Mouse (Mus musculus) lung, postnatal 36 days (tissue): Measurements from ENCODE around the gene Tldc2.

ENCODE experiments used
- DNase-seq: peaks from one replicate; pipeline ENCODE4 v3.0.0; 2022; ENCODE audit warnings: mixed read lengths

Tldc2 gene

DNA sequence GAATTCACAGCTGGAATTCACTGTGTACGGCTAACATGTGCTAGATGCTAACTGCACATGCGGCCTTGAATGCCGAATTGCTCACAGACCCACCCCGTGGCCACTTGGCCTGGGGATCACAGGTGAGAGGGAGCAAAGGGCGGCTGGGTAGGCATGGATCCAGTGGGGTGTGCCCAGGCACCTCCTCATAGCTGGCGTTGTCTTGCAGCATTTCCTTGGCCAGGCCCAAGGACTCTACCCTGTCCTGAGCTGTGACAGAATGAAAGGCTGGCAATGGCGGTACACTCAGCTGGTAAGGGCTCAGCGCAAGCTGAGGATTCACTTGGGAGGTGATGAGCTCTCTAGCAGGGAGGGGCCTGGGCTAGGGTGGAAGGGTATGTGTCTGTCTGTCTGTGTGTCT lies at the start of gene Tldc2:
Gene Tldc2 (plus strand): TSS at position 260 of the 400 bp plus-strand sequence.
- DNase-seq, result no peak

DNA sequence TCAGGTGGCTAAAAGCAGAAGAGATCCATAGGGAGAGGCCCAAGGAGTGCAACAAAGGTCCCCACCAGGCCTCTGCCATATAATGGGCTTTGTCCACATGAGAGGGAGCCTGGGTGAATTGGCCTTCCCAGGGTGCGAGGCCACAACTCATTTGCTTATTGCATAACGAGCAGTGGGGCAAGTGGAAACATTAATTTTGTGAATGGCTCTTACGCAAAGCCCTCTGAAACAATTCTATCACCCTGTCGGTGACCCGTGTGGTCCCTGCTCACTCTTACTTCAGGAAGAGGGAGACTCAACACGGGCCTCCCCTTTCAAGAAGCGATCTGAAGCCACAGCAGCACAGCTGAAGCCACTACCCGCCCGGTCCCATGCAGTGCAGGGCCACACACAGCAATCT lies 49.6 kb upstream of the Tldc2 start:
- DNase-seq, result peak; percentile 30

- peak; percentile 52 for DNase-seq
These were observed 46.8 kb upstream of the Tldc2 start for GRCm38 (mm10) chr2:157039900-157040648.

DNA sequence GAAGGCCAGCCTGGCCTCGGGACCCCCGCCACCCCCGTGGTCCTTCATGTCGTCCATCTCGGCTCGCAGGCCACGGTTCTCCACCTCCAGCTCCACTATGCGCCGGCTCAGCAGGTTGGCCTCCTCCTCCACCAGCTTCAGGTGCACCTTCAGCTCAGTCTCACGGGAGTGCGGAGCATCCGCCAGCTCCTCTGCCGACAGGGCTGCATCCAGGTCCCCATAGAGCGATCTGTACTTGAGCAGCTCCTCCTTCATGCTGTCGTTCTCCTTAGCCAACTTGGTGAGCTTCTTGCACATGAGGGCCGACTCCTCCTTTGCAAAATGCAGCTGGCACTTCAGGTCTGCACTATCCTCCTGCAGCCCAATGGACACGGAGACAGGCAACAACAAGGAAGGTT lies 46.2 kb upstream of the Tldc2 start:
- no peak for DNase-seq

DNA sequence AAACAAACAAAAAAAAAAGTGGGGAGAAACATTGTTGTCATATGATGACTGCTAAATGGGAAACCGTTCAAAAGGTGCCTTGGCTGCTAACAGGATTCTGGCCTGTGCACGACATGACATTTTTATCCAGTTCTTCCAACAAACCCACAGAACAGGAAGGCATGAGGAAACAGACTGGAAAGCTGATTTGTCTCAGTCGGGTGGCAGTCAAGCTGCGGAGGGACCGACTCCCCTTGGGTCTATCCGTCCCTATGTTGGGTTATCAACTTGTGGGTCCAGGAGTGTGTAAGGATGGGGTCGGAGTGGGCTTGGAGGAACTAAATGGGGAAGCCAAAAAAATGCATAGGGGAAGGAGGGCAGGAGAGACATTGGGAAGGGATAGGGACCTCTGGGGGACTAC lies 45.4 kb upstream of the Tldc2 start:
- DNase-seq, result no peak

DNA sequence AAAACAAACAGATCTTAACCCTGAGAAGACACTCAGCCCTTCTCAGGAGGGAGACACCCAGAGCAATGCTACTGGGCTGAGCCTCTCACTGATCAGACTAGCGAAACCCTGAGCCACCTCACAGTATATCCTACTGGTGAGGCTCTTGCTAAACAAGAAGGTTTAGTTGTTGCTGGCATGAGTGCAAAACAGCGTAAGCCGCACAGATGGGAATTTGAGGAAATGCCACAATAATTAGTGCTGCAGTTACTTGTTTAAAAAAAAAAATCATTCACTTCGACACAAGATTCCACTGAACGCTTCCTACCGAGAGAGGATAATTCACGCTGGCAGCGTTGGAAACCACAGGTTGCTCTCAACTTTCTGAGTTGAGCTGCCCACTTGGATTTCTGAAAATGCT lies 43.3 kb upstream of the Tldc2 start:
- no peak for DNase-seq

DNA sequence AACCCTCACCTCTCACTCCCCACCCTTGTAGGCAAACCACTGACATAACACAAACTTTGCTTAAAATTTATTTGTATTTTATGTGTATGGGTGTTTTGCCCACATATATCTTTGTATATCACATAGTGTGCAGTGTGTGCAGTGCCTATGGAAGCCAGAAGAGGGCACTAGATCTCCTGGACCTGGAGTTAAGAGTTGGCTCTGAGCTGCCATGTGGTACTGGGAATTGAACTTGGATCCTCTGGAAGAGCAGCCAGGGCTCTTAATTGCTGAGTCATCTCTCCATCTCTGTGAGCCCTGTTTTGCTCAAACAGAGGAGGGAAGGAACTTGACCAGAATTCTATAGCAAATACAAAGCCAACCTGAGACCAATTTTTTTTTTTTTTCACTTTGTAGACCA lies 42.9 kb upstream of the Tldc2 start:
- no peak for DNase-seq

- DNase-seq, result no peak
These were observed 40.9 kb upstream of the Tldc2 start for GRCm38 (mm10) chr2:157045932-157046331.

DNA sequence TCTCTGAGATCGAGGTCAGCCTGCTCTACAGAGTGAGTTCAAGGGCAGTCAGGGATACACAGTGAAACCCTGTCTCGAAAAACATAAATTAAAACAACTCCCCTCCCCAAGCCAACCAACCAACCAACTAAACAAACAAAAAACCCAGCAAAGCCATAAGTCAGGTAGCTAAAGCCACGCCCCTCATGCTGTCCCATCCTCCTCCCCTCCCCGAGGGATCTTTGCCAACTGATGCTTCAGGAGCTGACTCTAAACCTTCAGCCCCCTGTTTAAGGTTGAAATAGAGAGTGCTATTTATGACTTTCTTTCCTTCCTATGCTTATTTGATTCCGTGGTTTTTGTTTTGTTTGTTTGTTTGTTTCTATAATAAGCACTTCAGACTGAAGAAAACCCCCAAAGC lies 39.9 kb upstream of the Tldc2 start:
- DNase-seq, result no peak

DNA sequence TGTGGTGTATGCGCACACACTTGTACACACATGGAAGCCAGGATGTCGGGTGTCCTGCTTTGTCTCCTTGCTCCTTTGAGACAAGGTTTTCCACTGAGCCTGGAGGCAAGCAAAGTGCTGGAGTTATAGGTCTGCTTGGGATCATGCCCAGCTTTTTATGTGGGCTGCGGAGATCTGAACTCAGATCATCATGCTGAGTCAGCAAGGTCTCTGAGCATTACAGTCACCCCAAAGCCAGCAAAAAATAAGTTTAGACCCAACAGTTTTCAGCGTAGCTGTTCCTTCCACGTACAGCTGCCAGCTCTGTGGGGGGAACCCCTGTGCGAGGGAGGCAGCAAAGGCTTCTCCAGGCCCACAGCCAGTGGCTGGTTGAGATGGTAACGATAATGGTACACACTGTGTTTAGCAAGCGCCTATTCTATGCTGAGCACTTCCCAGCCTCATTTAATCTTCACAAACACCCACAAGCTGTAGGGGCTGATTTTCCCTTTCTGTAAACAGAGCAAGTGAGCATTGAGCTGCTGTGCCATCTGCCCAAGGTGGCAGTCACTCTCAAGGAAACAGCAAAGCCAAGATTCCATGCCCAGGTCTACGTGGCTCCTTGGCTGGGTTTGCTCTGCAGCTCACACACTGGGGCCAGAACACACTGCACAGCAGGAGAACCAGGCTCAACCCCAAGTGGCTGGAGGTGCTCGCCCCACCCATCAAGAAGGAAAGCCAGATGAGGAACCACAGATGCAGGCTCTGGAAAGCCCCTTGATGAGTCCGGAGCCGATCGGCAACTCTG lies 38.3 kb upstream of the Tldc2 start:
- no peak for DNase-seq

- DNase-seq, result no peak
These were observed 37.0 kb upstream of the Tldc2 start for GRCm38 (mm10) chr2:157049831-157050243.

- DNase-seq, result no peak
These were observed 34.4 kb upstream of the Tldc2 start for GRCm38 (mm10) chr2:157052448-157052847.

DNA sequence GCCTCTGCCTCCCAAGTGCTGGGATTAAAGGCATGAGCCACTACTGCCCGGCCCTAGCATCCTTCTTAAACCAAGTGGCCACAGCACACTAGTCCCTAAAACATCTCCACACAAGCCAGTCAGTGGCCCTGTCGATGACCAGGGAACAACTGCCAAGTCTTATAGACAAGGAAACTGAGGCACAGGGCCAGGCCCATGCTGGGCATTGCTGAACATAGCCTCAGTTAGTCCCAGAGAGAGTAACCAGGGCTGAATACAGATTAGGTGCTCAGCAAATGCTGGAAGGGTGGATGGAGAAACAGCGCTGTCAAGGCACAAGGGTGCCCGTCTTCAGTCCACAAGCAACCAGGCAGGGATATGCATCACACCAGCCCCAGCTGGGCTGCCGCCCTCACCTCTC lies 33.7 kb upstream of the Tldc2 start:
- DNase-seq, result no peak

DNA sequence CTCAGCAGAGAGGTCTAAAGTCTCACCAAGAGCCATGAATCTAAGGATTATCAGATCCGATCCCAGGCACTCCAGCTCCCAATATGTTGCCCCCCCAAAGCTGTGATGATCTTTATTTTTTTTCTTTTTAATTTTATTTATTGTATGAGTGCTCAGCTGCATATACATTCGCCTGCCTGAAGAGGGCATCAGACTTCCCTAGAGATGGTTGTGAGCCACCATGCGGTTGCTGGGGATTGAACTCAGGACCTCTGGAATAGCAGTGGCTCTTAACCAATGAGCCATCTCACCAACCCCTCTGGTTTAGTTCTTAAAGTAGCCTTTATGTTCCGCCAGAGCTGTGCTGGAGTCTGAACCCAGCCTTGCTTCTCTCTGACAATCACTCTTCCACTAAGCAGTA lies 33.1 kb upstream of the Tldc2 start:
- DNase-seq, result no peak

- peak; percentile 86 for DNase-seq
These were observed 32.6 kb upstream of the Tldc2 start for GRCm38 (mm10) chr2:157054297-157054696.

DNA sequence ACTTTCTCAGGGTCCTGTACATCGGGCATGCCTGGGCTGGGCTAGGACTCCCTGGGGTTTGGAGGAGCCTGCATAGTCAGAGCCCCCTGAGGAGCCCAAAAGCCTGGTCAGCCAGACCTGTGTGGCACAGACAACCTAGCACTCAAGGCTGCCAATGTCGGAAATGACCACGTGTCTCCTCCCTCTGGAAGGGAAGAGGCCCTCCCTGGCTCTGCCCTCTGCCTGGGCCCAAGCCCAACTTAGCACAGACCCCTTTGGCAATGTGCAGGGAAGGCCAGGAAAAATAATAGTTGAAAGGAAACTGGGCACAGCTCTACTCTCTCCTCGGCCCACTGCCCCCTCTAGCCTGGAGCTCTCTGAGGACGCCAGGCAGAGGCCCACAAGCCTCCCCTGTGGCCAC lies 32.0 kb upstream of the Tldc2 start:
- peak; percentile 63 for DNase-seq

DNA sequence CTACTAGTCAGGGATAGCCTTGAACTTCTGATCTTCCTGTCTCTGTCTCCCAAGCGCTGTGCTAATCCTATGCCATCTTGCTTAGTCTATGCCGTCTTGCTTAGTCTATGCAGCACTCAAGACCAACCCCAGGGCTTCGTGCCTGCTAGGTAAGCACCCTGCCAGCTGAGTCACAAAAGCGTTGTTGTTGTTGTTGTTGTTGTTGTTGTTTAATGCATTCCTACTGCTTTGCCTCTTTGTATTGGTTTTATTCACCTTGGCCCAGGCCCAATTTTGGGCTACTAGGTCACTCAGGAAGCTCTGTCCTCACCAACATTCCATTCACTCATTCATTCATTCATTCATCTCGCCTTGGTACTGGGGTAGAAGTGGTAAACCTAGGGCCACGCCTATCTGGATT lies 31.1 kb upstream of the Tldc2 start:
- no peak for DNase-seq

GRCm38 (mm10) chr2:157057186-157057585 lies 29.7 kb upstream of the Tldc2 start:
- DNase-seq, result no peak

DNA sequence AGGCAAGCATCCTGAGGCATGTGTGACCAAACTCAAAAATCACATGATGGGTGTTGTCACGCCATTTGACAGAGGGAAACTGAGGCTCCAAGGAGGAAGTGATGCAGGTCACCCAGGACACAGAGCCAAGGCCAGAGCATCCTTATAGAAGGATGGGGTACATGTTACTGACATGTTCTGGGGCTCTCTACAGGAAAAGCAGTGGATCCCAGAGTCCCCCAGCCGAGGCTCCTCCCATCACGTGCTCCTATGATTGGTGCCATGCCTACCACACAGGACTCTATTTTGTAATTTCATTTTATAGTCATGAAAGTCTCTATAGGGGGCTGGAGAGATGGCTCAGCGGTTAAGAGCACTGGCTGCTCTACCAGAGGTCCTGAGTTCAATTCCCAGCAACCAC lies 29.1 kb upstream of the Tldc2 start:
- DNase-seq, result no peak

- peak; percentile 66 for DNase-seq
These were observed 28.4 kb upstream of the Tldc2 start for GRCm38 (mm10) chr2:157058342-157058998.

- no peak for DNase-seq
These were observed 27.7 kb upstream of the Tldc2 start for GRCm38 (mm10) chr2:157059166-157059565.

- no peak for DNase-seq
These were observed 26.8 kb upstream of the Tldc2 start for GRCm38 (mm10) chr2:157060037-157060436.

DNA sequence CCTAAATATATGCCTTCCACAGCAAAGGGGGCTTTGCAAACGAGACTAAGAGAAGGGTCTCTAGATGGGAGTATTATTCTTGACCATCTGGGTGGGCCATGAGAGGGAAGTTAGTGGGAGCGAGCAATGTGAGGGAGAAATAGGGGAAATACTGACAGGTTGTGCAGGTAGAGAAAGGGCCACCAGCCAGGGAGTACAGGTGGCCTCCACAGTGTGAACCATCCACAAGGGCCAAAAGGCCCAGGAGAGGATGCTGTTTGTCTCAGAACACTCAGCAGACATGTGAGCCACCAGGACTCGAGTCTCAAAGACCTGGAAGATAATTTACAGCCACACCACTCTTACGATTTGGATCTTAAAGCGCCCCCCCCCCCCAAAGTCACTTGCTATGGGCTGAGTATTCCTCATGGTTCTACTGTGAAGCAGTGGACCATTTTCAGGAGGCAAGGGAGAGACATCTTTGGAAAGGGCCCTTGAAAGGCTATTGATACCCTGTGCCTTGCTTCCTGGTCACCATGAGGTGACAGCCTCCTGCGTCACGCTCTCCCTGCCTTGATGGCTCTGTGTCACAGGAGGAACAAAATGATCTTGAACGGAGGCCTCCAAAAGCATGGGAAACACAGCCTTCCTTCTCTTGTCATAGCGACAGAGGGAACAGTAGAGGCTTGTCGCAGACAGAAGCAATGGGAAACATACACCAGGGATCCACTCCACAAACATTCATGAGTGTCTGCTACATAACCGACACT lies 26.1 kb upstream of the Tldc2 start:
- no peak for DNase-seq
